In genomic region chr2:96755066-96755465, GRCm38 (mm10) we compare ENCODE assay signal across 27 mouse cellular contexts.
"Had no signal": no experiment of that assay in that cellular context is flagged by ENCODE, and none has a peak within 500 bp of the region (broad histone marks: within the 10 kb centered on the region; RNA-seq: fewer than 3 reads in every experiment).

No protein-coding gene starts in this region.

- H3K27ac ChIP-seq: gastrocnemius, adult 2 months; heart, embryonic 10.5 days; hindbrain, embryonic 10.5 days; hindbrain, embryonic 12.5 days; hindbrain, embryonic 14.5 days; intestine, embryonic 15.5 days; kidney, embryonic 15.5 days; kidney, postnatal 0 days; limb, embryonic 13.5 days; limb, embryonic 15.5 days; liver, embryonic 12.5 days had no signal

- H3K27me3 ChIP-seq: heart, embryonic 12.5 days; hindbrain, embryonic 12.5 days; intestine, embryonic 15.5 days; kidney, embryonic 15.5 days; limb, embryonic 13.5 days; limb, embryonic 15.5 days; liver, embryonic 12.5 days had no signal

- H3K4me2 ChIP-seq: heart, embryonic 12.5 days; hindbrain, embryonic 12.5 days; hindbrain, embryonic 14.5 days; intestine, embryonic 15.5 days; kidney, embryonic 15.5 days; limb, embryonic 13.5 days; limb, embryonic 15.5 days; liver, embryonic 12.5 days had no signal

- H3K4me1 ChIP-seq: heart, embryonic 10.5 days; heart, embryonic 12.5 days; hindbrain, embryonic 10.5 days; hindbrain, embryonic 12.5 days; intestine, embryonic 15.5 days; kidney, embryonic 15.5 days; limb, embryonic 13.5 days; limb, embryonic 15.5 days; liver, embryonic 12.5 days had no signal

- H3K9me3 ChIP-seq: heart, embryonic 10.5 days; heart, embryonic 12.5 days; hindbrain, embryonic 10.5 days; hindbrain, embryonic 12.5 days; intestine, embryonic 15.5 days; kidney, embryonic 15.5 days; limb, embryonic 13.5 days; limb, embryonic 15.5 days; liver, embryonic 12.5 days had no signal

- H3K4me3 ChIP-seq: gastrocnemius, adult 2 months; heart, embryonic 10.5 days; heart, embryonic 12.5 days; hindbrain, embryonic 10.5 days; hindbrain, embryonic 12.5 days; intestine, embryonic 15.5 days; kidney, embryonic 15.5 days; limb, embryonic 13.5 days; limb, embryonic 15.5 days; liver, embryonic 12.5 days had no signal

- H3K9ac ChIP-seq: heart, embryonic 12.5 days; hindbrain, embryonic 12.5 days; hindbrain, embryonic 14.5 days; intestine, embryonic 15.5 days; kidney, embryonic 15.5 days; limb, embryonic 13.5 days; limb, embryonic 15.5 days; liver, embryonic 12.5 days had no signal

- ATAC-seq: hindbrain, embryonic 16.5 days; inflammation-experienced regulatory T-cells, adult 6 months; intestine, embryonic 15.5 days; intestine, postnatal 0 days; liver, embryonic 12.5 days had no signal

- H3K36me3 ChIP-seq: heart, embryonic 10.5 days; heart, embryonic 12.5 days; hindbrain, embryonic 10.5 days; hindbrain, embryonic 12.5 days; intestine, embryonic 15.5 days; kidney, embryonic 15.5 days; limb, embryonic 13.5 days; limb, embryonic 15.5 days; liver, embryonic 12.5 days had no signal

- DNase-seq: gastrocnemius, adult 2 months; gastrocnemius, postnatal 10 days; gastrocnemius, postnatal 25 days; heart, adult 18-20 months; heart, postnatal 10 days; heart, postnatal 4 days; kidney, adult 2 months; kidney, adult 9 months; kidney, postnatal 14 days; kidney, postnatal 36 days; layer of hippocampus, adult 9-11 months; layer of hippocampus, postnatal 36 days; left cerebral cortex, postnatal 4 days had no signal
